7 mouse cellular contexts compared by ENCODE assay signal in genomic region chr10:62101504-62102439, GRCm38 (mm10). TPM values are rescaled to one million over a fixed set of nuclear protein-coding genes. Genes with fewer than 3 reads are reported as not detected.
DNase-seq lines count a peak whose midpoint lies in the region; ATAC-seq lines count a peak whose summit lies in the region.

No protein-coding gene starts in this region.

- peak; percentile 54 for DNase-seq in Muller cell, postnatal 12 days (ENCODE audit: inconsistent ontology term)
- DNase-seq in brain, embryonic 18.5 days (ENCODE audit: low read depth, low spot score) = peak; percentile 92
- peak; percentile 82 for DNase-seq in left cerebral cortex, adult 11 months (ENCODE audit: low spot score)
- peak; percentile 75 for DNase-seq in right cerebral cortex, postnatal 25 days

- H3K36me3 ChIP-seq in forebrain, embryonic 12.5 days (replicated peaks) = no peaks in the 10 kb centered on the region
- H3K36me3 ChIP-seq in hindbrain, embryonic 16.5 days (ENCODE audit: control insufficient read depth, insufficient read depth, low read length) = no peaks in the 10 kb centered on the region

- H3K4me3 ChIP-seq in forebrain, embryonic 12.5 days (replicated peaks) = no peak overlapping the region
- H3K4me3 ChIP-seq in hindbrain, embryonic 16.5 days (ENCODE audit: low read length) = no peak overlapping the region

- WGBS in forebrain, embryonic 12.5 days = 12% methylated on average over 7 of the region's 7 CpGs
- 4% methylated on average over 7 of the region's 7 CpGs for WGBS in hindbrain, embryonic 16.5 days

- H3K9me3 ChIP-seq in forebrain, embryonic 12.5 days = no peaks in the 10 kb centered on the region
- no peaks in the 10 kb centered on the region for H3K9me3 ChIP-seq in hindbrain, embryonic 16.5 days (ENCODE audit: control insufficient read depth, low read length)

- peak; percentile 91 for ATAC-seq in forebrain, embryonic 12.5 days (ENCODE audit: low FRiP score)
- ATAC-seq in hindbrain, embryonic 16.5 days = peak; percentile 85
- peak; percentile 75 for ATAC-seq in megakaryocyte, adult 5-6 weeks (ENCODE audit: poor library complexity, severe bottlenecking)

- H3K4me1 ChIP-seq in forebrain, embryonic 12.5 days = peaks cover 24% of the 10 kb centered on the region
- H3K4me1 ChIP-seq in hindbrain, embryonic 16.5 days (ENCODE audit: control insufficient read depth, insufficient read depth, low read depth, low read length) = peaks cover 24% of the 10 kb centered on the region

- no peak overlapping the region for H3K9ac ChIP-seq in forebrain, embryonic 12.5 days
- H3K9ac ChIP-seq in hindbrain, embryonic 16.5 days (ENCODE audit: low read depth, low read length) = no peak overlapping the region

- H3K27ac ChIP-seq in forebrain, embryonic 12.5 days = peak overlapping the region; percentile 92
- H3K27ac ChIP-seq in hindbrain, embryonic 16.5 days (ENCODE audit: low read depth, low read length) = peak overlapping the region; percentile 93

- H3K27me3 ChIP-seq in forebrain, embryonic 12.5 days = peaks cover 18% of the 10 kb centered on the region
- H3K27me3 ChIP-seq in hindbrain, embryonic 16.5 days (replicated peaks; ENCODE audit: control insufficient read depth, insufficient read depth, low read length) = peaks cover 3% of the 10 kb centered on the region; the same call in 1 of the 2 replicates

- H3K4me2 ChIP-seq in forebrain, embryonic 12.5 days = peak overlapping the region; percentile 24; the same call in 1 of the 2 replicates
- peak overlapping the region; percentile 31; the same call in 1 of the 2 replicates for H3K4me2 ChIP-seq in hindbrain, embryonic 16.5 days (ENCODE audit: low read length)

RNA-seq across cellular contexts. Expression of gene Neurog3, which starts 31.1 kb away (rescaled TPM):
- 0.65 and 0.67 TPM in 2 replicates for polyA plus RNA-seq in forebrain, embryonic 12.5 days (2016; fragmentation: Nextera tagmentation; extraction: Ambion mirVana)
- not detected in 2 replicates for polyA plus RNA-seq in hindbrain, embryonic 16.5 days (2015; fragmentation: Nextera tagmentation; extraction: Ambion mirVana)
- total RNA-seq in megakaryocyte, adult 5-6 weeks (2015) = not detected in 2 replicates
- not detected in 2 replicates for total RNA-seq in megakaryocyte, adult 5-6 weeks (2017)

RNA-seq across cellular contexts. Expression of gene Fam241b, which starts 41.9 kb away (rescaled TPM):
- polyA plus RNA-seq in forebrain, embryonic 12.5 days (2016; fragmentation: Nextera tagmentation; extraction: Ambion mirVana) = 58.2 and 60.1 TPM in 2 replicates
- polyA plus RNA-seq in hindbrain, embryonic 16.5 days (2015; fragmentation: Nextera tagmentation; extraction: Ambion mirVana) = 164 and 193 TPM in 2 replicates
- total RNA-seq in megakaryocyte, adult 5-6 weeks (2015) = not detected in 2 replicates
- not detected in 2 replicates for total RNA-seq in megakaryocyte, adult 5-6 weeks (2017)
